Mouse (Mus musculus): ENCODE measurements around the gene Plekha6.

Gene Plekha6

DNA sequence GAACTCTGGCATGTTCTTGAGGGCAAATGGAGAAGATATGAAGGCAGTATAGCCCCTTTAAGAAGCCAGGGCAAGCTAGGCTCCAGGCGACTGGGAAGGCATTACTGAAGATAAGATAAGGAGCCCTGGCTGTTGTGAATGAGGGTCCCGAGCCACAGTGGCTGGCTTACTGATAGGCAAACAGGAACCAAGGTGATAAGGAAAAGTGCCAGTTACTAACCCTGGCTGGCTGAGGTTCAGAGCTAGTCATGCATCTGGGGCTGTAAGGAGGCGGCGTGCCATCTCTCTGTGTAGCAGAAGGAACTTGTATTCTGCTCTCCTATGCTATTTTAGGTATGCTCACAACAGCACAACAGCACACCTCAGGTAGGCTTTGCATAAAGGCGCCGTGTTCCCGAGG is 80.7 kb downstream of the Plekha6 start:
- peak in 1 of 2 experiments; percentile 39 for DNase-seq (ENCODE audit: low spot score in 2 of 2)

DNA sequence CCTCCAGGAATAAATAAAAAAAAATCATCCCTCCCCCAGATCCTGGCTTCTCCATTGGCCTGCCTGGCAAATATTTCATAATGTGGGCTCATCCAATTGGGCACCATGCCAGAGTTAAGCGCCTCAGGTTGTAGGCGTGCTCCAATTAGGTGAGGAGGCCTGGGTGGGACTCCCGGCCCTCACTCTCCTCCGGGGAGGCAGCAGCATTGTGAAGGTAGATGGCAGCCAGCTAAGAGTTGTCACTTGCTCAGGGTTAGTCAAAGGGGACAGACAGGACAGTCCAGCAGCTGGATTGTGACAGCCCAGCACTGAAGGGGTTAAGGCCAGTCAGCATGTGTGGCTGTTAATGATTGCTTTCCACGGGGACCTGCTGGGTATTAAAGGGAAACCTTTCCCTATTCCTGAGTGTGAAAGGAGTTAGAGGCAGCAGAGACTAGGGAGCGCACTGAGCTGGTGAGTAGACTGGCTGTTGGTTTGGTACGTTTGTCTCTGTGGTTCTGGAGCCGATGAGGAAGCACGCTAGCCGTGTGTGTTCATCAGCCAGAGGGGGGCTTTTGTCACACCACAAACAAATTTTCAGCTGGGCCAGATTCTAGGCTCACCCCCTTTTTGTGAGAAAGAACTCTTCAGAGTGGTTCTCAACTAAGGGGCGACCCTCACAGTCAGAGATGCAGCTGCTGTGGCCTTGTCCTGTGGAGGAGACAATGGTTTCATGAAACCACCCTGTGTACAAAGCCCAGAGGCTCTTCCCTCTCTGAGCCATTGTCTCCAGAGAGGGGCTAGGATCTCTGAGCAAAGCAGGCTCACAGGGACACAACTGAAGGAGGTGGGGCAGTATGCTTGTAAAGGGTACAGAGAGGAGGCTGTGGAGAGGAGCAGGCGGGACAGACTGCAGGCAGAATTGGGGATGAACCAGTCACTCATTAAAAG is 81.9 kb downstream of the Plekha6 start:
- DNase-seq (ENCODE audit: low spot score in 2 of 2) = peak in 1 of 2 experiments; percentile 38

DNA sequence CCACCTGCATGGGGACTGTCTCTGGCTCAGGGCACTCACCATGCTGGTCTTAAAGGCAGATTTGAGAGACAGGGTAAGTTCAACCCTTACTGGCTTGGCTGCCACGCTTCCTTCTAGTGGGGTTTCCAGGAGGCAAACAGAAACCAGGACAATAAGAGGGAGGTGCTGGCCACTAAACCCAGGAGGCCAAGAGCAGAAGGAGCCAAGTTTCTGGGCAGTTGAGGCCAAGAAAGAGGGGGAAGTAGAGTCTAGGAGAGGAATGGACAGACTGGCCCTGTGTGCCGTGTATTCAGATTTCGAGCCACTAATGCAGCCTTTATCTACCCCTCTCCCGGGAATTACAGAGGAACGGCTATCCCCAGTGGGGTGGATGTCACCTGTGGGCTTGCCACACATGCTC is 83.2 kb downstream of the Plekha6 start:
- no peak for DNase-seq (ENCODE audit: low spot score in 2 of 2)

DNA sequence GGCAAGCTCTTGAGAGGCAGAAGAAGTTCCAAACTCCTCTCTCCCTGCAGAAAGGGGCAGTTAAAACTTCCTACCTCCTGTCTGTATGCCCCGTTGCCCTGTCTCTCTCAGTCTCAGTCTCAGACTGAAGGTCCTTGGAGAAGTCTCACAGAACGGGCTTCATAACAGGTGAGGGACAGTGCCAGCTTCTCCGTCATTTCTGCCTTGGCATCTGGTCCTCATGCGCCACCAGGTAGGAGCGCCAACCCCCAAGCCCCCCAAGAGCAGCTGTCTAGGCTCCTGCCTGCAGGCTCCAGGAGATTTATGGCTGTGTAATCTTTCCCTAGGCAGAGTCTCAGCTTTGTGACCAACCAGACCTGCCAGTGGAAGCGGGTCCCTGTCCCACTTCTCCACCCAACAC is 86.8 kb downstream of the Plekha6 start:
- no peak for DNase-seq (ENCODE audit: low spot score in 2 of 2)

DNA sequence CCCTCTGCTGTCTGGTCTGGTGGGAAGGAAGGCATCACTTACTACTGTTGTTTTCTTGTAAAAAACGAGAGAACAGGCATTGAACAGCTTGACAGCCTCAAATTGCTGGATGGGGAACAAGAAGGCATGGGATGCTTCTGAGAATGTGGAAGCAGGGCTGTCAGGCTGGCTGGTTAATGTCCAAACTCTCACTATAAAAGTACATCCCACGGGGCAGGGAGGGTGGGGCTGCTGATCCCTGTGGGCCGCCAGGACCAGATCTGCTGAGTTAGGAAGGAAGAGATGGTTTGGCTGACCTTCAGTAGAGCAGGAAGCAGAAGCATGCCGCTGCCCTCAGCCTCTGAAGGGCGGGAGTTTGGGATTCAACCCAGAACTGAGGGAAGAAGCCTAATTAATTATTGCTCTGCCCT is 87.6 kb downstream of the Plekha6 start:
- DNase-seq (ENCODE audit: low spot score in 2 of 2) = no peak

DNA sequence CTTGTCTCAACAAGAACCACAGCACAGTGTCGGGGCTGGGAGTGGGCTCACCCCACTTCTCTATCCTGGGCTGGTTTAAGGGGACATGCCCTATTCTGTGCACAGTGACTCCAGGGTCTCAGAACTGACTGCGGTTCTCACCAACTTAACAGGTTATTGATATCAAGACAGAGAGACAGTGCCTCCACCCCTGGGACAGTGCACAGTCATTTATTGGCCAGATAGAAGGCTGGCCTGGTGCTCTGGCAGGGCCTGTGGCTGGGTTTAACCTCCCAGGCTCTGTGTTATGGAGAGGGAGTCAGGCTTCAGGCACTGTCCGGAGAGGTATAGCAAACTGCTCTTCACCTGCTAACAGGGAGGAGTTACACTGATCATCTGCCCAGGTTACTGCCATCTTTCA is 88.2 kb downstream of the Plekha6 start:
- no peak for DNase-seq (ENCODE audit: low spot score in 2 of 2)

DNA sequence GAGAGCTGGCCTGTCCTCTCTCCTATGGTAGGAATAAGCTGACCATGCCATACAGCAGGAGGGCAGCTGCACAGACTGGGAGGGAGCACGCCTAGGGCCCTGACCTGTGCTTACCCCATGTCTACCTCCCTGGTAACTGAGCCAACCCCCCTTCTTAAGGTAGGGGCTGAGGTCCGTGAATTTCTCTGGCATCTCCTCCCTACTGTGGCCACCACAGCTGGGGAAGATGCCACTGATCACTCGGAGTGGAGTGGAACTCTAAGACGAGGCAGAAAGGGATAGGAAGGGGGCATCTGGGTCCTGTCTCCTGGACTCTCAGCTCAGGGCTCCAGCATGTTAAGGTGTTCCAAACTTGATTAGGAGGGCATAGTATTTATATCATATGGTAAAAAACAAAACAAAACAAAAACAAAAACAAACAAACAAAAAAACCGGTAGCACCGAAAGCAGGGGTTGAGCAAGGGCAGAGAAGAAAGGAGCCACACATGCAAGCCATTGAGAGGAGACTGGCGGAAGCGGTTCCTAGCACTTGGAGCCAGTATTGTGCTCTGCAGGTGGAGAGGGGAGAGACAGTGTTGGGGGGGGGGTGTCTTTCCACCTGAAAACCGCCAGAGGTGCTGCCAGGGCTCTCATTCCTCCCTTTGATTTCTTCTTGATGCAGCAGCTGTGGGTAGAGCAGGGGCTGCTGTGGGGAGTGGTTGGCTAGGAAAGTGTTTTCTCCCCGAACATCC is 89.0 kb downstream of the Plekha6 start:
- DNase-seq (ENCODE audit: low spot score in 2 of 2) = no peak

DNA sequence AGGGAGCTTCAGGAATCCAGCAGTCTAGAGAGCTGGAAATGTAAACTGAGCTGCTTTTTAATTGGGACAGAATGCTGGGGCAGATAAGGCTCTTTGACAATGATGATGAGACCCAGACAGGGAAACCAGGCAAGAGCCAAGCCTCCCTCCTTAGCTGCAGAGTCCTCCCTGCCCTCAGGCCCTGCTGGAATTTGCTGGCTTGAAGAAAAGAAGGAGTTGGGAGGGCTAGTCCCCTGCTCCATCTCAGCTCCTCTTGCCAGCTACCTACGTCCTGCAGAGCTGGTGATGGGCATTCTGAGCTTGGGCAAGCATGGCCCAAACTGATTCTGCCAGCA is 89.5 kb downstream of the Plekha6 start:
- DNase-seq (ENCODE audit: low spot score in 2 of 2) = no peak

DNA sequence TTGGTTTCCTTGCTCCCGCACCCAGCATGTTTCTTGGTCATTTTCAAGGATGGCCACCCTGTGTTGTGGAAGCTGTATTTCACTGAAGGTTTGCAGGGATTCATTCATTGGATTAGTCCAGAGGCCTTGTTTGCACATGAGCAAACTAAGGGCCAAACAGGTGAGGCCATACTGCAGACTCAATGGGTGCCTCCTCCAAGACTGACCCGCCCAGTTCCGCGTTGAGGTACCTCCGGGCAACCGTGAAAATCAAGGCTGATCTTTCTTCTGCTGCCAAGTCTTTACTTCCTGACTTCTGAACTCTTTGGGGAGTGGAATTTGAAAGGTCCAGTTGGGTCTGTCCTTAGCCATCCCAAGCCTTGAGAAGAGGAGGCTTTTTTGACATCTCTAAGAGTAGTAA is 90.2 kb downstream of the Plekha6 start:
- DNase-seq (ENCODE audit: low spot score in 2 of 2) = no peak

DNA sequence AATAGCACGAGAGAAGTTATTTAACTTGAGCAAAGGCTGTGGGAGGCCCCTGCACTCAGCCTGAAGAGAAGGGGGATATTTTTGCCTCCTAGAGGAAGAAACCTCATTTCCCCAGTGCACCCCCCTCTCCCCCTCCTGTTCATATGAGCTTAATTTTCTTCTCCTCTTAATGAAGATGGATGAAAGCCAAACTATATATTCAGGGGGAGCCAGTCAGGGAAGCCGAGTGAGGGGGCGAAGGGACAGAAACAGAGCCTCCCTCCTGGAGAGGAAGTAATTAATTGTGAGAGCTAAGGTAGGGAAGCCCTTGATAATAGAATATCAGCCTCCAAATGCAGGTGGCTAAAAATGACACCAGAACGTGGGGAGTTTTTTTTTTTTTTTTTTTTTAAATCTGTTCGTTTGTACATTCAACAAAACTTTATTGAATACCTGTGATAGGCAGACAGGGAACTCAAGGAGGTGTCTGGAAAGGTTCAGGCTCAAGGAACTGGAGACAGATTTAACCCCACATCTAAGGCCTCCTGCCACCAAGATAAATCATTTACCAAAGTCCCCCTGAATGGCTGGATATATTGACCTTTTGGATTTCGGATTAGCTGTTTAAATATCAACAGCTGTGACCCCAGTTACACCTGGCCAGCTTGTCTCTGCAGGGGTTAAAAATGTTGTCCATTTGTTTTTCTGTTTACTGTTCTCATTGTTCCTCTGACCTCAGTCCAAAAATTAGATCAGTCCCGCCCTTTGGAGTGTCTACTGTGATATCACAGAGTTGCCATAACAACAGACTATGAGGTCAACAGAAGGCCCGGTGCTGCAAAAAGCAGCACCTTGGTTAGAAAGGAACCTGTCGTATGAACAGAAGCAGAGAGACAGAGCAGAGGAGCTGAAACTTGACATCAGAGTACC is 91.1 kb downstream of the Plekha6 start:
- no peak for DNase-seq (ENCODE audit: low spot score in 2 of 2)

DNA sequence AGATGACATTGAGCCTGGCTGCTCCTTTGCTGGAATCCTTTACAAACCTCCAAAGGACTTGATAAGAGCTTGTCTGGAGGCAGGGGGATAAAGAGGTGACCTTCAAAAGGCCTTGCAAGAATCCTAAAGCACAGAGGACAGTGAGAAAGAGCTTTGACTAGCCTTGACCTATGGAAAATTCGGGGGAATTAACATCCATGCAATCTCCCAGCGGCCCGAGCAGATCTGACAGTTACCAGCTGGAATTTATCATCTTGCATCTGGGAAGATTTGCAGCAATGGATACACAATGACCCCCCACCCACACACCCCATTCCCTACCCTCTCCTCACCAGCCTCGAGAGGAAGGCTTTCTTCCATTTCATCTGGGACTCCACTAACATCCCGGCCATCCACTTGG is 91.8 kb downstream of the Plekha6 start:
- no peak for DNase-seq (ENCODE audit: low spot score in 2 of 2)

DNA sequence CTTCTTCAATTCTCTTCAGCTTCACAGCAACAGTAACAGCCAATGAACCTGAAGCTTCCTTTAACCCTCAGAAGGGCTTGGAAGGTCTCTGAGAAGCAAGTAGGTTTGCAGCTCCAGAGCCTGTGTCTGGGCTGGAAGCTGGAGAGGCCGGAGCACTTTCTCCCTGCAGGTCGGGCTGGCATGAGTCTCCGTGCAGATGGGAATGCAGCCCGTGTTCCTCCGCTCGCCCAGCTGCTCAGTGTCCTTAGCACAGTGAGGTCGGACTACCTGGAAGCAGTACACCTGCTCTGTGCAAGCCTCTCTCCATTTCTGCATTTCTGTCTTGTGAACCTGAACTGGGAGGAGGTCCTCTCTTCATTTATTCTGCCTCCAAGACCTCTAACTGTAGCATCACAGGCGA is 92.3 kb downstream of the Plekha6 start:
- no peak for DNase-seq (ENCODE audit: low spot score in 2 of 2)

DNA sequence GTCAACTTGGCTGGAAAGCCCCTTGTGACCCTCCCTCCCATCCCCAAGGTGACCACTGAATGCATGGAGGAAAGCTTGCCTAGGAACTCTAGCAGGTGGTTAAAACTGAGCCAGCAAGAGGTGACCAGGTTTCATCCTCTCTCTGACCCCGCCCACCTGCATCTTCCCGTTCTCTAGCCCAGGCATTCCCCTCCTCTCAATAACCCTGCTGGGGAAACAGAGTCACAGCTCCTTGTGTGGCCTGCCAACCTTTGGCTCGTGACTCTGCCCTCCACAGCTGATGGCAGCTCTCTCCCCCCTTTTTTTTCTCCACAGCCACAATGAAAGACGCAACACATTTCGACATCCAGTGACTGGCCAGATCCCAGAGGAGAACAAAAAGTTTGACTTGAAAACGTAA is 94.7 kb downstream of the Plekha6 start:
- no peak for DNase-seq (ENCODE audit: low spot score in 2 of 2)

DNA sequence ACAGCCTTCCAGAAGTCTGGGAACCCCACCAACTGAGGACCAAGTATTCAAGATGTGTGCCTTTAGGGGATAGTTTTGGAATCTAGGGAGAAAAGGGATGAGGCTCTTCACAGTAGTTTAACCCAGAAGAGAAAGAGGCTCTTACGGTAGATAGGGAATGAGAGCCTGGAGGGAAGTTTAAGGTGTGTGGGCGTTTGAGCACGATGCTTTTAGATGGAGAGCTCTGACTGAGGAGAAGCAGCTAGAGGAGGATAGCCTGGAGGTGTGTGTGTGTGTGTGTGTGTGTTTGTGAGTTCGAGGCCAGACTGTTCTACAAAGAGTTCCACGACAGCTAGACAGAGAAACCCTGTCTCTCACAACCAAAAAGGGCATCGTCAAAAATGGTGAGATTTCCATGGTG is 98.6 kb downstream of the Plekha6 start:
- no peak for DNase-seq (ENCODE audit: low spot score in 2 of 2)

DNA sequence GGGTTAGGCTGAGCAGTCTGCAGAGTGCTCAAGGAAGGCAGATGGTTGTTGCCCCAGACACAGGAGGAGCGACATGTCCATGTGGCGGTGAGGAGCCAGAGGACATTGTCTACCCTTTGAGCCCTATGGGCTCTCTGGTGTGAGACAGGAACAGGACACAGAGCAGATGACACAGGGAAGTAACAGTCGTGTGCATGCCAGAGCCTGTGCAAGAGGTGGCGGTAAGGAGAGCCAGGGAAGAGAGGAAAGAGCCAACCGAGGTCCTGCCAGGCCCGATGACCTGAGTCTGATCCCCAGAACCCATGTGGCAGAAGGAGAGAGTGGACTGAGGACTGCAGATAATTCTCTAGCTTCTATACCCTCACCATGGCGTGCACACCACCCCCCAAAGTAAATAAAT is 99.1 kb downstream of the Plekha6 start:
- DNase-seq (ENCODE audit: low spot score in 2 of 2) = no peak

DNA sequence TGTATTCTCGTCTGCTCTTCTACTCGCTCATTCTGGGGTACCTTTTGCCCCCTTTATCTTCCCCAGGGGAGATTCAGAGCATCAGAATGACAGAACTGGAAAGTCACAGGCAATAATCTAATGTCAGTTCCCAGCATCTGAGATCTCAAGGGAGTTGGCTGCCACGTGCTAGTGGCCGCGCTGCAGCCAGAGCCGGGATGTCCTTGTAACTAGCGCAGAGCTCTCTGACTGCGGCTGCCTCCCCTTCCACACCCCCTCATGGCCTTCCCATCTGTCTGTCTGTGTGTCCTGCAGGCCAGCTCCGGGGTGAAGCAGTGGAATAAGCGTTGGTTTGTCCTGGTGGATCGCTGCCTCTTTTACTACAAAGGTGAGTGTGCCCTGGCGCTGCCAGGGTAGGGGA is 100.4 kb downstream of the Plekha6 start:
- no peak for DNase-seq (ENCODE audit: low spot score in 2 of 2)

DNA sequence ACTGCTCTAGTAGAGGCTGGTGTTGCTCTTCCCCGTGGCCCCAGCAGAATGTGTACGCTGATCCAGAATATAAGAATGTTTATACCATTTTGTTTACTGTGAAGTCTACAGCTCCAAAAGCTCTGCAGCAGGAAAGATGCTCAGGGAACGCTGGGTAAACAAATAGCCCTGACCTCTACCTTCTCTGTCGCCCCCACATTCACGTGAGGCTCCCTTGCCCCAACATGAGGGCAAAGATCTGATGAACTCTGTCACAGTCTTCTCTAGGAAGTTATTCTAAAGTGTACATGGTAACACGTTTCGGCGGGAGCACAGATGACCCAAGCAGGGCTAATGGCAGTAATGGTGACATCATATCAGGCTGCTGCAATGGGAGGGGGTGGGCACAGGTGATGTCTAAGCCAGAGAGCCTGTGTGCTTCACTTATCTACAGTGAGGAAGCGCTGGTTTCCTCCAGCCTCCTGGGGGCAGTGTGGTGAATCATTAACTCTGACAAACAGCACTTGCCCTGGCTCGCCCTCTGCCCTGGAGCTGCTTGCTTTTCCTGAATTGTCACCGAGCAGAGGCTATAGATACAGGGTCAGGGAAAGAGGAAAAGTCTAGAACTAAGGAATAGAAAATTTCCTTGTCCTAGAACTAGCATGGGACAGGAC is 101.2 kb downstream of the Plekha6 start:
- DNase-seq (ENCODE audit: low spot score in 2 of 2) = no peak

DNA sequence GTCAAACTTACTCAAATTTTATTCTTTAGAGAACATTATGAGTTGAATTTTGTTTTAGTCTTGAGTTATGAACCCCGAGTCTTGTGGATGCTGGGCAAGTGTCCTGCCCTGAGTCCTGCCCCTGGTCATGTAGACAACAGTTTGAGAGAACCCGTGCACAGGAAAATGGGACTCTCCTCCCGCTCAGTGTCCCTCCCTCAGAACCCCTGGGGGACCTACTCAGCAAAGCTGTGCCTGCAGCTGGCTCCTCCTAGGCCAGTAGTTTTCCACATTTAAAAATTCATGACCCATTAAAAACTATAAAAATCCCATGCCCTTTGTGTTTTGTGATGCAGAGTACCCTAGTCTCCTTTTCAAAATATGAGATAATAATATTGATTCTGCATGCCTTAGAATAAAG is 103.1 kb downstream of the Plekha6 start:
- DNase-seq (ENCODE audit: low spot score in 2 of 2) = no peak

DNA sequence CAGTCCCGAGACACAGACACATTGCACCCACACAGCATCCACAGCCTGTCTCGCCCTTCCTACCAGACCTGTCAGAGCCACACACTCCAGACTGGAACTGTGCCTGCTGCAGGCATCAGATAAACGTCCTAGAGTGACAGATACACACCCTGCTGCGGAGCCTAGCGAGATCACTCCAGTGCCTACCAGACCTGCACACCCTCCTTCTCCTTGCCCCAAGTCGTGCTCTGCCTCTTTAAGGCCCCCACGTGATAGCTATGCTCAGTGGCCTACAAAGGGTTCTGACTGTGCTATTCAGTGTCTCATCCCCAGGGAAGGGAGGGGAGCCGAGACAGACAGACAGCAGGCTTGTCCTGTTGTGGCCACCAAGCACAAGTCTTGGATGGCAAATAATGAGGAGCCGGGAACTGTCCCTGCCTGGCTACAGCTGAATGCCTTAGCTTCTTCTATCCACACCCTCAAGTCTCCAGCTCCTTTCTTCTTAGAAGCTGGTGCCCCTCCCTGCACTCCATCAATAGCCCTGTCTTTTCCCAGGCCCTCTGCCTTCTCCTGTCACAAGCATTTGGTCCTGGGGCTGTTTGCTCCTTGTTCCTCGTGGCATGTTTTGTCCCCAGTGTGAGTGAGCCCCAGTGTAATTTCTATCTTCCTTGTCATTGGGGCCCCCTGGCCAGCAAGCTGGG is 103.9 kb downstream of the Plekha6 start:
- DNase-seq (ENCODE audit: low spot score in 2 of 2) = peak in 1 of 2 experiments; percentile 44

DNA sequence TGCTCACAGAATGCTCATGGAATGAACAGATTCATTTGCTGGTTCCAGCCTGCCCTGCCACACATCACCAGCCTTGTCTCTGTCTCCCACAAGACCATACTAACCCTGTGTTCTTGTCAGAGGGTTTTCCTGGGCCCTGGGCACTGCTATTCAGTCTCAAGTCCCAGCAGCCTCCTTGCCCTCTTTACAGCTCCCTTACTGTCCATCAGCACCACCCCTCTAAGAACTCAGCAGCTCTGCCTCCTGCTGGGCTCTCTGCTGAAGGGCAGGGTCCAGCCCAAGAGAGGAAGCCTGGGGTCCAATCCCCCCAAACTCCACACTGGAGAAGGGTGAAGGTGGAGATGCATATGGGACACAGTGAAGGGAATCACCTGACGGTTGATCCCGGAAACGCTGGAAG is 104.5 kb downstream of the Plekha6 start:
- DNase-seq (ENCODE audit: low spot score in 2 of 2) = no peak

DNA sequence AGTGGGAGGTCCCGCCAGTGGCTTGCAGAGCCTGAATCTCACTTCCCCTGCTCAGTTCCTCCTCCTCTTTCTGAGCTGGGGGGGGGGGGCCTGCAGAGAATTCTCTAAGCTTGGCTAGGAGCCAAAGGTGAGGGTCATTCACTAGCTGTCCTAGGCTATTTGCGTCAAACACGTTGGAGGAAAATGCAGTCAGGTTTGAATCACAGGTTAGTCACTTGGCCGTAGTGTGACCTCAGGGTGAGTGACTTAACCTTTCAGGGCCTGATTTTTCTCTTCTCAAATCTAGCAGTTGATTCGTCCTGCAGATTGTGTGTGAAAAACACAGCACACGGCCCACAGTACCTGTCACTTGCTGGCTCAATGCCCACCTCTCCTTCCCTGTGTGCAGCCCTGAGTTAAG is 106.3 kb downstream of the Plekha6 start:
- DNase-seq (ENCODE audit: low spot score in 2 of 2) = no peak
